Mouse (Mus musculus): Measurements from ENCODE around the gene Lypd5. TPM values are rescaled to one million over a fixed set of nuclear protein-coding genes. Genes with fewer than 3 reads are reported as not detected.

Lypd5 gene
- polyA plus RNA-seq (2012; rRNA removed; ENCODE audit: low replicate concordance), result not detected in 2 replicates

GRCm38 (mm10) chr7:24348896-24349295, at the start of gene Lypd5:
TSS of gene Lypd5 (plus strand) at chr7:24349196.

GRCm38 (mm10) chr7:24300771-24301282, 48.2 kb upstream of the Lypd5 start, which contains the start of gene Zfp61:
TSS of gene Zfp61 (minus strand) at chr7:24301232.

GRCm38 (mm10) chr7:24316567-24317092, 32.4 kb upstream of the Lypd5 start, which contains the start of gene Zfp94:
TSS of gene Zfp94 (minus strand) at chr7:24316666.

GRCm38 (mm10) chr7:24333304-24333986, 15.6 kb upstream of the Lypd5 start, which contains the start of gene Tescl:
TSS of gene Tescl (minus strand) at chr7:24333936.

GRCm38 (mm10) chr7:24369731-24370541, 20.9 kb downstream of the Lypd5 start, which contains the start of gene Kcnn4:
TSS of gene Kcnn4 (plus strand) at chr7:24370263.

GRCm38 (mm10) chr7:24399256-24400081, 50.5 kb downstream of the Lypd5 start, which contains the start of gene Smg9:
TSS of gene Smg9 (plus strand) at chr7:24399619.

Other genes starting within 250 kb of the Lypd5 start
- 0.46 and 1.2 TPM in 2 replicates for gene Zfp112, start 236.9 kb upstream of the Lypd5 start, polyA plus RNA-seq (2012; rRNA removed; ENCODE audit: low replicate concordance)
- gene Zfp235, start 215.0 kb upstream of the Lypd5 start, polyA plus RNA-seq (2012; rRNA removed; ENCODE audit: low replicate concordance), result 1.8 and 2.4 TPM in 2 replicates
- 0.08 TPM in 1 of 2 replicates, not detected in the other for gene Zfp114, start 174.1 kb upstream of the Lypd5 start, polyA plus RNA-seq (2012; rRNA removed; ENCODE audit: low replicate concordance)
- gene Zfp111, start 137.8 kb upstream of the Lypd5 start, polyA plus RNA-seq (2012; rRNA removed; ENCODE audit: low replicate concordance), result 0.23 and 0.29 TPM in 2 replicates
- 0.11 and 0.27 TPM in 2 replicates for gene Zfp109, start 111.6 kb upstream of the Lypd5 start, polyA plus RNA-seq (2012; rRNA removed; ENCODE audit: low replicate concordance)
- gene Zfp108, start 94.4 kb upstream of the Lypd5 start, polyA plus RNA-seq (2012; rRNA removed; ENCODE audit: low replicate concordance), result 0.18 and 0.21 TPM in 2 replicates
- 0.74 and 0.91 TPM in 2 replicates for gene Zfp93, start 78.8 kb upstream of the Lypd5 start, polyA plus RNA-seq (2012; rRNA removed; ENCODE audit: low replicate concordance)
- 1.0 and 1.4 TPM in 2 replicates for gene Zfp61, start 48.0 kb upstream of the Lypd5 start, polyA plus RNA-seq (2012; rRNA removed; ENCODE audit: low replicate concordance)
- gene Zfp94, start 32.5 kb upstream of the Lypd5 start, polyA plus RNA-seq (2012; rRNA removed; ENCODE audit: low replicate concordance), result 0.83 and 4.3 TPM in 2 replicates
- gene Tescl, start 15.3 kb upstream of the Lypd5 start, polyA plus RNA-seq (2012; rRNA removed; ENCODE audit: low replicate concordance), result not detected in 2 replicates
- gene Kcnn4, start 21.1 kb downstream of the Lypd5 start, polyA plus RNA-seq (2012; rRNA removed; ENCODE audit: low replicate concordance), result 84.7 and 88.4 TPM in 2 replicates
- 49.3 and 58.7 TPM in 2 replicates for gene Smg9, start 50.4 kb downstream of the Lypd5 start, polyA plus RNA-seq (2012; rRNA removed; ENCODE audit: low replicate concordance)
- gene Irgc1, start 103.1 kb downstream of the Lypd5 start, polyA plus RNA-seq (2012; rRNA removed; ENCODE audit: low replicate concordance), result 0.07 and 0.47 TPM in 2 replicates
- gene Plaur, start 113.3 kb downstream of the Lypd5 start, polyA plus RNA-seq (2012; rRNA removed; ENCODE audit: low replicate concordance), result 7.9 and 12.8 TPM in 2 replicates
- gene Cadm4, start 132.8 kb downstream of the Lypd5 start, polyA plus RNA-seq (2012; rRNA removed; ENCODE audit: low replicate concordance), result 2.1 and 3.5 TPM in 2 replicates
- gene Zfp428, start 157.8 kb downstream of the Lypd5 start, polyA plus RNA-seq (2012; rRNA removed; ENCODE audit: low replicate concordance), result 15.2 and 23.5 TPM in 2 replicates
- 0.13 TPM in 1 of 2 replicates, not detected in the other for gene AC161166.1, start 163.3 kb downstream of the Lypd5 start, polyA plus RNA-seq (2012; rRNA removed; ENCODE audit: low replicate concordance)
- gene Irgq, start 181.5 kb downstream of the Lypd5 start, polyA plus RNA-seq (2012; rRNA removed; ENCODE audit: low replicate concordance), result 7.7 and 8.1 TPM in 2 replicates
- gene Pinlyp, start 196.9 kb downstream of the Lypd5 start, polyA plus RNA-seq (2012; rRNA removed; ENCODE audit: low replicate concordance), result not detected in 2 replicates
- gene Xrcc1, start 197.1 kb downstream of the Lypd5 start, polyA plus RNA-seq (2012; rRNA removed; ENCODE audit: low replicate concordance), result 20.9 and 29.8 TPM in 2 replicates
- gene Ethe1, start 238.3 kb downstream of the Lypd5 start, polyA plus RNA-seq (2012; rRNA removed; ENCODE audit: low replicate concordance), result 54.1 and 78.1 TPM in 2 replicates
- gene Zfp575, start 238.4 kb downstream of the Lypd5 start, polyA plus RNA-seq (2012; rRNA removed; ENCODE audit: low replicate concordance), result 0.92 and 0.98 TPM in 2 replicates